Mouse (Mus musculus): Measurements from ENCODE around the gene Cacnb1.

GRCm38 (mm10) chr11:97955915-97956314 lies 66.9 kb downstream of the Cacnb1 start:
- TF ChIP-seq POLR2A (IDR thresholded peaks at IDR 0.05; ENCODE audit: low read depth, low read length) = no peak
- no peak for TF ChIP-seq RCOR1 (conservative IDR thresholded peaks at IDR 0.05; ENCODE audit: low read depth, low read length)
- TF ChIP-seq ZNF384 (IDR thresholded peaks at IDR 0.05; ENCODE audit: low read depth, low read length) = no peak
- TF ChIP-seq RAD21 (IDR thresholded peaks at IDR 0.05; ENCODE audit: low read depth, low read length) = no peak
- TF ChIP-seq TCF12 (IDR thresholded peaks at IDR 0.05; ENCODE audit: low read depth, low read length) = no peak
- TF ChIP-seq MAFK (IDR thresholded peaks at IDR 0.05; ENCODE audit: insufficient replicate concordance, low read length) = no peak
- TF ChIP-seq E2F4 (IDR thresholded peaks at IDR 0.05; ENCODE audit: insufficient replicate concordance, low read depth, low read length) = no peak
- TF ChIP-seq CTCF (conservative IDR thresholded peaks at IDR 0.05 in 1 of 2, IDR thresholded peaks at IDR 0.05 in 1 of 2; ENCODE audit: low read depth in 2 of 2, low read length in 2 of 2) = no peak
- TF ChIP-seq ZMIZ1 (IDR thresholded peaks at IDR 0.05; ENCODE audit: low read depth, low read length) = no peak
- no peak for TF ChIP-seq EP300 (IDR thresholded peaks at IDR 0.05; ENCODE audit: low read length)
- TF ChIP-seq NELFE (IDR thresholded peaks at IDR 0.05; ENCODE audit: low read depth, low read length) = no peak
- TF ChIP-seq MEF2A (IDR thresholded peaks at IDR 0.05; ENCODE audit: borderline replicate concordance, low read depth, low read length) = no peak
- TF ChIP-seq ZC3H11A (IDR thresholded peaks at IDR 0.05; ENCODE audit: low read depth, low read length) = no peak
